Mouse (Mus musculus) neural tube, embryonic 11.5 days (tissue): Measurements from ENCODE around the gene Frem2. TPM values are rescaled to one million over a fixed set of nuclear protein-coding genes. Genes with fewer than 3 reads are reported as not detected.

Experiments
- ATAC-seq: fragments of 200-750 bp; cut with Nextera tagmentation; 2 replicates; pipeline ENCODE4 v1.8.0; 2017; ENCODE audit warnings: moderate number of reproducible peaks, mild to moderate bottlenecking, moderate TSS enrichment, moderate library complexity; ENCODE audit not compliant: insufficient read depth, low FRiP score, low TSS enrichment
- DNase-seq: peaks from one replicate; pipeline ENCODE4 v3.0.0-alpha.2; 2015; ENCODE audit warnings: low spot score
- H3K27ac ChIP-seq: fragments of 300-500 bp; sonication (generic); 2 replicates; pipeline ENCODE4 v1.5.1; 2014; ENCODE audit warnings: low read depth, mild to moderate bottlenecking, low read length
- H3K27me3 ChIP-seq: fragments of 300-500 bp; sonication (generic); 2 replicates; pipeline ENCODE4 v1.6.1; 2014; ENCODE audit warnings: mild to moderate bottlenecking, low read length, mixed read lengths; ENCODE audit not compliant: control insufficient read depth, insufficient read depth
- H3K36me3 ChIP-seq: fragments of 300-500 bp; sonication (generic); 2 replicates; pipeline ENCODE4 v1.6.1; 2014; ENCODE audit warnings: mild to moderate bottlenecking, low read length, moderate library complexity, mixed read lengths; ENCODE audit not compliant: control insufficient read depth, insufficient read depth
- H3K4me1 ChIP-seq: fragments of 300-500 bp; sonication (generic); 2 replicates; pipeline ENCODE4 v1.6.1; 2014; ENCODE audit warnings: low read length, mixed read lengths; ENCODE audit not compliant: control insufficient read depth, insufficient read depth
- H3K4me2 ChIP-seq: fragments of 300-500 bp; sonication (generic); 2 replicates; pipeline ENCODE4 v1.6.1; 2014; ENCODE audit warnings: low read depth, mild to moderate bottlenecking, moderate library complexity
- H3K4me3 ChIP-seq: fragments of 300-500 bp; sonication (generic); 2 replicates; pipeline ENCODE4 v1.5.1; 2014; ENCODE audit warnings: low read depth, low read length
- H3K9ac ChIP-seq: fragments of 300-500 bp; sonication (generic); 2 replicates; pipeline ENCODE4 v1.6.1; 2014; ENCODE audit warnings: mild to moderate bottlenecking, low read length
- H3K9me3 ChIP-seq: fragments of 300-500 bp; sonication (generic); 2 replicates; pipeline ENCODE4 v1.6.1; 2016; ENCODE audit warnings: low read length; ENCODE audit not compliant: control insufficient read depth
- WGBS: fragments of 180-500 bp; shearing (Covaris S2); extraction: QIAGEN DNeasy Blood & Tissue Kit; methylation state at CpG from one replicate; pipeline ENCODE4 v1.1.7; 2014; 5-methylcytosine and 5-hydroxymethylcytosine counted together
- polyA plus RNA-seq: library from polyadenylated mRNA; unstranded; fragments of >200 nt; fragmentation: Nextera tagmentation; extraction: Ambion mirVana; gene quantifications from 2 replicates; pipeline ENCODE4 v1.2.1, GENCODE M21; 2014

Frem2 gene
- 2.9 and 3.5 TPM in 2 replicates for polyA plus RNA-seq

DNA sequence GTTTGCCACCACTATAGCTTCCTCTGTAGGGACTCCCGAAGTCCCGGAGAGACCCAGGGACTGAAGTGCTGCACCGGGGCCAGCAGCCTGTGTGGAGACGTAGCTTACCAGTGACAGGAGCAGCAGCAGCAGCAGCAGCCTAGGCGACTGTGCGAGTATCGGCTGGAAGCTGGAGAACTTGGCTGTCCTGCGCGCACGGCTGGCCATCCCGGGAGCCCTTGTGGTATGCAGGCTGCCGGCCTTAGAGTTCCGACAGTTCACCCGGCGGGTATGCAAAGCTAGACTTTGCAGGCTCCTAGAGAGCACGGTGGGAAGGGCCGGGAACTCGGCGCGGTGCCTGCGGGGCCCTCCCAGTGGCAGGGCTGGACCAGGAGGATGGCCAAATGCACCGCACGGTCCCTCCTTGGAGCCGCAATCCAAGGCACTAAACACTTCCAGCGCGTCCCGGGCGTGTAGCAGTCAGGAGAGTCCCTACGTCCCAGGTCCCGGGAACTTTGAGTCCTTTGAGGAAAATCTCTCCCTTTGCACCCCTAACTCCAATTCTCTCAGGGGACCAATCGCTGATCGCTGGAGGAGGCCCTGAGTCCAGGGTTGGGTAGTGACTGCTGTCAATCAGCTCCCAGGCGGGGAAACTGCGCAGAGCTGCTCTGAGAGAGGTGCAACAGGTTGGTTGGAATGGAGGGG is at the start of gene Frem2:
Gene Frem2 (minus strand): TSS at position 478 of the 684 bp plus-strand sequence.
- Histone ChIP-seq H3K4me3 (peak within 1 kb of the TSS; percentile 52), H3K27ac (no peak within 1 kb of the TSS), H3K4me1 (0 out of 2 replicates have a peak, but pooled peaks cover 3% of the 10 kb centered on the region), H3K9me3 (peaks cover 9% of the 10 kb centered on the region), H3K36me3 (no peaks in the 10 kb centered on the region), H3K9ac (peak within 1 kb of the TSS; percentile 41), H3K4me2 (peak within 1 kb of the TSS; percentile 99), H3K27me3 (peaks cover 18% of the 10 kb centered on the region)
- under 1% methylated on average over 34 of the region's 34 CpGs for WGBS
- peak; percentile 81 for DNase-seq
- peak; percentile 89 for ATAC-seq

DNA sequence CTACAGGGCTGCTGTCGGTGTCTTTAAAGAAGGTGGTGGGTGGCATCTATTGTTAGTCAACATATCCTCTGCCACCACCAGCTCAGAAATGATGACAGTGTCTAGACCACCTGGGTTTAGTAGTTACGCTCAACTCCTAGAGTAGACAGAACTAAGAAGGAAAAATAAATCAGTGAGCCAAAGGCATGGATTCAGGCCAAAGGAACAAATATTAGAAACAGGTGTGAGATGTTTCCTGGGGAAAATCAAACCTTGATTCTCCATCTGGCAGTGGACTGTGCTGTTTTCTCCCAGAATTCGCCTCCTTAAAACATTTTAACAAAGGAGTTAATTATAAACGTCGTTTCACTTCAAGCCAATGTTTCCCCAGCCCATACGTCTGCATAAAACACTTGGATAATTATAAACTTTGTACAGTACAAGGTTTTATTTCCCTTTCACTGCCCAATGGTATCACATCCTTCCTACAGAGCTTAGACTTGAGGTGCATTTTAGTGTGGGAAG is 48.9 kb upstream of the Frem2 start:
- no peak for ATAC-seq
- no peaks in the 10 kb centered on the region for H3K9me3 ChIP-seq

GRCm38 (mm10) chr3:53703126-53703505 is 46.0 kb upstream of the Frem2 start:
- DNase-seq (no peak), ATAC-seq (no peak)
- Histone ChIP-seq H3K27me3 (no peaks in the 10 kb centered on the region), H3K9me3 (no peaks in the 10 kb centered on the region), H3K4me2 (no peak overlapping the region), H3K36me3 (no peaks in the 10 kb centered on the region), H3K4me1 (no peaks in the 10 kb centered on the region), H3K27ac (no peak overlapping the region), H3K9ac (no peak overlapping the region), H3K4me3 (no peak overlapping the region)
- 77% methylated on average over 8 of the region's 8 CpGs for WGBS

More for the DNA sequence above, 48.9 kb upstream of the Frem2 start:
- DNase-seq, result no peak
- no peak overlapping the region for H3K4me2 ChIP-seq
- no peak overlapping the region for H3K9ac ChIP-seq
- H3K27me3 ChIP-seq, result no peaks in the 10 kb centered on the region
- no peak overlapping the region for H3K27ac ChIP-seq
- 62% methylated on average over 6 of the region's 6 CpGs for WGBS
- H3K36me3 ChIP-seq, result no peaks in the 10 kb centered on the region
- no peaks in the 10 kb centered on the region for H3K4me1 ChIP-seq
- no peak overlapping the region for H3K4me3 ChIP-seq

DNA sequence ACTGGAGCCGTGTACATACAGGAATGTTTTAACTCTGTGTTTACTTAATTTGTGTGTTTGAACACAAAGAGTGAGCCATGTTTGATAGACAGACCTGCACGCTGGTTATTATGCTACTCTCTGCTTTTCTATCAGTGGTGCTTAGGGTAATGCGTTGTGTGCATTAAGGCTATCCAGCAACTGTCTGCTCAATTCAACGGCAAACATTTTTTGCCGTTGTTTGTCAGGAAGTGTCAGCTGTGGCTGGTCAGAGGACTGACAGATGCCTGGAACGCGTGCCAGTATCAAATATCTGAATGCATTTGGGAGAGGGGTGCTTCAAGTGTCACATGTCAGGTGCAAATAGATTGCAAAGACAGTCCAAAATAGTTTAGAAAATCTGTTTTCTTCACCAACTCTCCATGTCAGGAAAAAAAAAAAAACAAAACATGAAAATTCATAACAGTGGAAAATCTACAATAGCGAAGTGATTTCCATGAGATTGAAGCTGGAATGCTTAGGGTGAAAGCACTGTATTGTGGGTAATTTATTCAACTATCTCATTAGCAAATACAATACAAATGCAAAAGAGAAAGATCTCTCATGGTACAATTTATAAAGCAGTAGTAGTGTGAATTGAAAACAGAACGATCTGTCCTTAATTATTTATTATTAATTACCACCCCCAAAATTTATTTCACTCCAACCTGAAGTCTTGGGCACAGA is 45.4 kb upstream of the Frem2 start:
- Histone ChIP-seq H3K27ac (no peak overlapping the region), H3K4me3 (no peak overlapping the region), H3K27me3 (no peaks in the 10 kb centered on the region), H3K4me1 (no peaks in the 10 kb centered on the region), H3K9me3 (no peaks in the 10 kb centered on the region), H3K4me2 (no peak overlapping the region), H3K9ac (no peak overlapping the region), H3K36me3 (no peaks in the 10 kb centered on the region)
- DNase-seq (no peak), ATAC-seq (no peak)
- WGBS, result 79% methylated on average over 9 of the region's 9 CpGs

DNA sequence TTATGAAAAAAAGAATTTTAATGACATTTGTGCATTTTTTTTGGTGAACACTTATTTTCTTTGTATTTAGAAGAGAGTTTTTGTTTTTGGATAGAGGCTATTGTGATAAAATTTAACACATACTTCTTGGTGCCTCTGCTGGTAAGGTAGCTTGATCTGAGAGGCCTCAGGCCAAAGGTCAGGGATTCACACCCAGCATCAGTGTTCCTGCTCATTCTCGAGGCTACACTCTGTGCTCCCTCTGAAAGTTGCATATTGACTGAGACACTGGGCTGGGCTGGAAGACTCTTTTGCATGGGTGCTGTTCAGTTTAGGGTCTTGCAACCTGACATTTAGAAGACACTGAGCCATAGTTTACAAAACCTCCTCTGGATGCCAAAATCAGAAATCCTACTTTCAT is 44.8 kb upstream of the Frem2 start:
- H3K27me3 ChIP-seq, result no peaks in the 10 kb centered on the region
- no peaks in the 10 kb centered on the region for H3K36me3 ChIP-seq
- ATAC-seq, result no peak
- H3K9ac ChIP-seq, result no peak overlapping the region
- H3K4me2 ChIP-seq, result no peak overlapping the region
- no peak overlapping the region for H3K27ac ChIP-seq
- H3K4me1 ChIP-seq, result no peaks in the 10 kb centered on the region
- WGBS, result 62% methylated on average over 1 of the region's 1 CpGs
- no peak overlapping the region for H3K4me3 ChIP-seq
- H3K9me3 ChIP-seq, result no peaks in the 10 kb centered on the region
- DNase-seq, result no peak

DNA sequence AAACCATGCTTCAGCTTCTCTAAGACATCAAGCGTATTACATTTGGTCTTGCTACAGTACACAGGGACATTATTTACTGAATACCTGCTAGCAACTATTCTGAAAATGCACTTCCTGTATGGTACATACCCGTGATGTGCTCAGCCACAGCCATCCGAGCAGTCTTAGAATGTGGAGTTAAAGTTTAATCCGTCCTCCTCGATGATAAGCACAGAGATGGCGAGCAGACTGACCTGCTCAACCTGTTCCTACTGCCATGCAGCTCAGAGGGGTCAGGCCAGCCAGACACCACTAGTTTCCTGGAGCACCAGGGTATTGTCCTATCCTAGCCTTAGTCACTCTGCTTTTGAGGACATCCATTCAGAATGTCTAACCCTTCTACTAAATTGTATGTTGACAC is 30.6 kb upstream of the Frem2 start:
- no peaks in the 10 kb centered on the region for H3K27me3 ChIP-seq
- H3K4me3 ChIP-seq, result no peak overlapping the region
- 84% methylated on average over 6 of the region's 6 CpGs for WGBS
- DNase-seq (no peak), ATAC-seq (no peak)
- no peaks in the 10 kb centered on the region for H3K4me1 ChIP-seq
- no peaks in the 10 kb centered on the region for H3K36me3 ChIP-seq
- no peaks in the 10 kb centered on the region for H3K9me3 ChIP-seq
- H3K27ac ChIP-seq, result no peak overlapping the region
- no peak overlapping the region for H3K4me2 ChIP-seq
- no peak overlapping the region for H3K9ac ChIP-seq

DNA sequence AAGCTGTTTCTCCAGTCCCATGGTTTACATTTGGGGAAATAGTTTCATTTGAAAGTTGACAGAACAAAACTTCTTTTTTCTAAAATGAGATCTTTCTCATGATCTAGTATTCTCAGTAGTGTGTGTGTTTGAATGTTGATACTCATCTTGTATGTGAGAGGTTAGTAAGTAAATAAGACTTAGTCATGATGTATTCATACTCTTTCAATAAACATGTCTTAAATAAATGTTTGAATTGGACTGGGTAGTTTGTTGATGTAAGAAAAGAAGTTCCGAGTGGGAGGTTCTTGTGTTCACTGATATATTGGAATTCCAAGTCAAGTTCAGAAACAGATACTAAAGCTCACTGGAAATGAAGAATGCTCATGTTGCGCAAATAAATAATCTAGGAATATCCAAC is 25.1 kb upstream of the Frem2 start:
- 88% methylated on average over 2 of the region's 2 CpGs for WGBS
- ATAC-seq, result no peak

DNA sequence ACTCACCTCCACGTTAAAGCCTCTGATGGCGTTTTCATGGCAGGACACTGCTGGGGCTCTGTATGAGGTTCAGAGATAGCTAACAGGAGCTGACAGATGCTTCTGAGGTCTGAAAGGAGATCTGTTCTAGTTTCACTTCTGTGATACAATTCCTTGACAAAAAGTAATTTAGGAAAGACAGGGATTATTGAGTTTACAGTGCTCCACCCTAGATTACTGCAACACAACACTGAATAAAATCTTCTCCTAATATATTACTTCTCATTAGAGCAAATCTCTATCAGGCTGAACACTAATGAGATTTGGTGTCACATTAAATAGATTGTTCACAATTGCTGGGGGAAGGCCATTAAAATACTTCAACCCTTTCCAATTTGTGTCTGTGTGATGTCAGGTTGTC is 23.7 kb upstream of the Frem2 start:
- 54% methylated on average over 2 of the region's 2 CpGs for WGBS
- no peak overlapping the region for H3K4me3 ChIP-seq
- DNase-seq (no peak), ATAC-seq (no peak)
- H3K4me2 ChIP-seq, result no peak overlapping the region
- H3K9me3 ChIP-seq, result no peaks in the 10 kb centered on the region
- H3K27ac ChIP-seq, result no peak overlapping the region
- H3K4me1 ChIP-seq, result no peaks in the 10 kb centered on the region
- no peak overlapping the region for H3K9ac ChIP-seq
- no peaks in the 10 kb centered on the region for H3K36me3 ChIP-seq
- H3K27me3 ChIP-seq, result no peaks in the 10 kb centered on the region

More for the DNA sequence above, 25.1 kb upstream of the Frem2 start:
- H3K36me3 ChIP-seq, result no peaks in the 10 kb centered on the region
- H3K9me3 ChIP-seq, result no peaks in the 10 kb centered on the region
- no peaks in the 10 kb centered on the region for H3K27me3 ChIP-seq
- H3K4me2 ChIP-seq, result no peak overlapping the region
- no peaks in the 10 kb centered on the region for H3K4me1 ChIP-seq
- H3K27ac ChIP-seq, result no peak overlapping the region
- no peak overlapping the region for H3K4me3 ChIP-seq
- no peak for DNase-seq
- no peak overlapping the region for H3K9ac ChIP-seq

- no peaks in the 10 kb centered on the region for H3K4me1 ChIP-seq
- no peak overlapping the region for H3K4me2 ChIP-seq
- no peaks in the 10 kb centered on the region for H3K27me3 ChIP-seq
- no peaks in the 10 kb centered on the region for H3K36me3 ChIP-seq
- ATAC-seq (no peak), DNase-seq (no peak)
- H3K9ac ChIP-seq, result no peak overlapping the region
- H3K9me3 ChIP-seq, result no peaks in the 10 kb centered on the region
- WGBS, result 41% methylated on average over 1 of the region's 1 CpGs
- no peak overlapping the region for H3K27ac ChIP-seq
- H3K4me3 ChIP-seq, result no peak overlapping the region
Observed at GRCm38 (mm10) chr3:53674225-53674624, 17.1 kb upstream of the Frem2 start.
